Mouse (Mus musculus): ENCODE measurements around the gene Ttyh2.

DNA sequence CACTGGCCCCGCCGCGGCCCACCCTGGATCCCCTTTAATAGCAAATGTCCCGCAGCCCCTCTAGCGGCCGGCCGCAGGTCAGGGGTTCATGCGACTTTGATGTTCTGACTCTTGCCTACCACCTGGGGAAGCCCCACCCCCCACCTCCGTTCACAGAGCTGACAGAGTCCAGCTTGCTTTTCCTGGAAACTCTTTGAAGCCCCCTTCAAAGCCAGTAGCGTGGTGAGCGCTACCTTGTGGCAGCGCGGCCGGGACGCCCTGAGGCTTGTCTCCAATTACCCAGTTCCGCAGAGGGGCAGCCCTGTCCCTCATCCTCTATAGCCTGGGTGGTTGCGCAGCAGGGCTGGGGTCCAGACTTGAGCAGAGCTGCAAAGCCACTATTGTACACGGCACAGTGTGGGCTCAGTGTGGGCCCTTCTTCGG is 35.5 kb upstream of the Ttyh2 start:
- TF ChIP-seq CTCF (IDR thresholded peaks at IDR 0.05; ENCODE audit: low read depth, low read length) (no peak), GATA1 (IDR thresholded peaks at IDR 0.05; ENCODE audit: borderline replicate concordance, low read length) (no peak)
